Mouse (Mus musculus): Measurements from ENCODE around the gene Dcun1d2. TPM values are rescaled to one million over a fixed set of nuclear protein-coding genes. Genes with fewer than 3 reads are reported as not detected.
A peak's percentile ranks its signal among the peaks of the same experiment; 100 is the strongest.

Dcun1d2 gene
- total RNA-seq, 2 experiments from 2014 or later = 17.6 to 17.9 TPM

DNA sequence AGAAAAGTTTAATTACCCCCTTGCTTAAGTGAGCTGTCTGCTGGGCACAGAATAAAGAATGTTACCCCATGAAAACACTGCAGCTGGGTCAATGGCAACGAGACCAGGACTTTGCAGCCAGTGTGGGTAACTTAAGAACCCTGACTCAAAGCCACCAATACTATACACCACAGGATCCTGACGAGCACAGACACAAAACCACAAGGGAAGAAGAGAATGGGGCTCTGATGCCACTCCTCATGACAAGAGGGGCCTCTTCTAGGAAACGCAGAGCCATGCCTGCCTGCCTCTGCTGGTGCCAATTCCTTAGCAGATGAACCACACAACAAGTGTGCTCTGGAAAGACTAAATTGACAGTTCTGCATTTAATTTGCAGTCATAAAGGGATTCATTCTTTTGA, 24.6 kb downstream of the Dcun1d2 start:
- DNase-seq (ENCODE audit: low spot score in 2 of 2) = no peak

DNA sequence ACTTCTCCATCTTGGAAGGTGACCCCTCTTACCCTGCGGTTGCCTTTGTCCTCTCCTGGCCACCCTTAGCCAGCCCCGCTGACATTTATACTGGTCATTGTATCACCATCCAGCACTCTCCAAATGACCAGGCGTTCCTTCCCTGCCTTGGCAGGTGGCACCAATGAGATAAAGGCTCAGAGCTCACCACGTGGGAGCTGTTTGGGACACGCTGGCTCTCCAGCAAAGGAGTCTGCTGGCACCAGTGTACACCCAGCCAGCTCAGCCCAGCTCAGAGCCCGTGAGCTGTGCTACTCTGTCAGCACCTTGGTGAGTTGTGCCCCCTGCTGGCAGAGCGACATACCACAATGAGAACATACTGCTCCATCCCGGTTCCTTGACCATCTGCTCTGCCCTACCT, 33.9 kb downstream of the Dcun1d2 start, which contains the start of gene Adprhl1:
TSS of gene Adprhl1 (minus strand) at position 144 of the 400 bp plus-strand sequence.
- DNase-seq (ENCODE audit: low spot score in 2 of 2) = peak; percentile 33 to 70

DNA sequence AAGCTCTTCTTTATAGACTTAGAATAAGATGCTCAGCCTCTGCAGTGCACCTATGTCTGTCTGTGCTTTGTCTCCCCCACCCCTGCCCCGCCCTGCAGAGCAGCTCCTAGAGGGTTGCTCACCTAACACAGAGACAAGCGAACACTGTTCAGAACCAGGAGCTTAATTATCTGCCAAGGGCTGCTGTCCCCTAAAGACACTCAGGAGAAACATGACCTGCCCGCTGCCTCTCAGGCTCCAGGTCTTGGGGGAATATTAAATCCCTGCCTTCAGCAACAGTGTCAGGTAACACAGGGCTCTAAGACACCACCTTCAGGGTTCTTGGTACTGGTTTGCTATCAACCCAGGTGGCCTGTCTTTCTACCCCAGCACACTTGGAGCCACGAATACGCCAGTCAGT, 34.5 kb downstream of the Dcun1d2 start:
- DNase-seq (ENCODE audit: low spot score in 2 of 2) = no peak

DNA sequence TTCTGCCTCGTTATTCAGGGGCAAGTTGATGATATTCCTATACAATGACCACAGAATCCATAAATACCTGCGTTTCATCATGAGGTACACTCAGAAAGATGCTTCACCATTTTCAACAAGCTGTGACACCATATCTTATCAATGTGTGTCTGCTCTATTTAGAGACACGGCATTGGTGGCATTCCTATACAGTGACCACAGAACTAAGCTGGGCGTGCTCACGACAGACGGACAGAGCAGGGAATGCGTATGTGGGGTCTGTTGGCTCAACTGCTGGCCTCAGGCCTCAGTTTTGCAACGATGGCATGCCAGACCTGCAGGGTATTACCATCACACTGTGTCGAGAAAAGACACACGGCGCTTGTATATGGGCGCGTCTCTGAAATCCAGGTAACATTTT, 35.1 kb downstream of the Dcun1d2 start:
- DNase-seq (ENCODE audit: low spot score in 2 of 2) = no peak

DNA sequence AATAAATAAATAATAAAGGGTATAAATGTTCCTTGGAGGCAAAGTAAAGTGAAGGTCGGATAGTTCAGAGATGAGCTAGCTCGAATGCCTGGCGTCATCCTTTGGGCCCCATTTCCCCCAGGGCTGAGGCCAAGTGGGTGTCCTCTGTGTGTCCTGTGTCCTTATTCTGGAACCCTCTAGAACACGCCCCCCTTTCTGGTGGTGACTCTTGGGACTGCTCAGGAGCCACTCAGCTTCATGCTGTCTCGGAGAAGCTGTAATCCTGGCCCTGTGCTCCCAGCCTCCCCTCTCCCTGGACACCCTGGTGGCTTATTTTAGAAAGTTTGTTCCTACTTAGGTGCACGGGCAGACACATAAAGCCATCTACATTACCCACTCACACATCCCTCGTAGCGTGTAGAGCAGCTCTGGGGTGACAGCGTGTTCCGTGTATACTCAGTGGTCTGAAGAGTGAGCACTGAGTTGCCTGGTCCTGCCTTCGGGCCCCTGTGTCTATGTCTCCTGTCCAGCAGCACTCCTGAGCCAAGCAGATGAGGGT, 43.5 kb downstream of the Dcun1d2 start:
- DNase-seq (ENCODE audit: low spot score in 2 of 2) = no peak

DNA sequence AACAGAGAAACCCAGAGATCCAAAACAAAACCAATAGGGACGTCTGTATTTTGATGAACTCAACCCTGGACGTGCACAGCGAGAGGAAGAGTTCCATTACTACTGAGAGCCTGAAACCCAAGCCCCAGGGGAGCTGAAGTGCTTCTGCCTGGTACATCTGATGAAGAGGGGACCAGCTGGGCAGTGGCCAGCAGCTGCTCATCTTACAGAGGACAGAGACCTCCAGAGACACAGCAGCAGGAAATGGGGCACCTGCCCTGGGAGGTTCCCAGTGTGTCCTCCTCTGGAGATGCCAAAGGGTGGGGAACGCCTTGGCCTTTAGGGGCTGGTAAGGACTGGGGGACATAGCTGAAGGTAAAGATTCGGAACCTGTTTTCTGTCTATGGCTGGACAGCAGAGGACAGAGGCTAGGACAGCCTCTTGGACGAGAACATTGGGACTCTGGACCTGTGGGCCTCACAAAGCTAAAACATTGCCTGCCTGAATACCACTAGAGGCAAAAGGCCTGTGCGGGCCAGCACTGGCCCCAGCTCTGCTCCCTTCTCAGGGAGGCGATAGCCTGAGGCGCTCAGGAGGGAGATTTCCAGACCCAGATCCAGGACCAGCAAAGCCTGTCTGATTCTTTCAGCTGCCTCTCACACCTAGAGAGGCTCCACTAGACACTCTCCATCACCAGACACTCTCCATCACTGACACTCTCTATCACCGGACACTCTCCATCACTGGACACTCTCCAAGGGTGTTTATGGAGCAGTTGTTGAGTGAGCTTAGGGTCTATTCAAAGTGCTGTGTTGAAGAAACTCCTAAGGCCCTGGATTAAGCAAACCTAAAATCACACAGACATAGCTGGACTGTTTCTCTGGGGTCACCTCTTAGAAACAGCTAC, 44.7 kb downstream of the Dcun1d2 start:
- DNase-seq (ENCODE audit: low spot score in 2 of 2) = no peak

DNA sequence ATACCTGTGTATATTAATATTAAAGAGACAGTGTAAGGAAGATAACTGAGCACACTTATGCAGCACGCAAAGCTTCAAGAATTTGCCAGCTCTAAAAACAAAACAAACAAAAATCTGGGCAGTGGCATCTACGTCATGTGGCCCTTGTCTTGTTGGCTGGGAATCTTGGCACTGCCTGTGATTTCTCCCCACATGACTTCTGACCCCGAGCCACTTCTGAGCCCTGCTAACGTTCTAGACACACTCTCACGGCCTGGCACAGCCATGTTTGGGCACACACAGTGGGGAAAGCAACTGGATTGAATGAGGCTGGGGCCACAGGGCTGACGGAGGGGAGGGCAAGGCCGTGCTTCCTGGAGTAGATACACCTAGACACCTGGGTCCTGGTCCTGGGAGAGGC, 47.2 kb downstream of the Dcun1d2 start:
- DNase-seq (ENCODE audit: low spot score in 2 of 2) = no peak

DNA sequence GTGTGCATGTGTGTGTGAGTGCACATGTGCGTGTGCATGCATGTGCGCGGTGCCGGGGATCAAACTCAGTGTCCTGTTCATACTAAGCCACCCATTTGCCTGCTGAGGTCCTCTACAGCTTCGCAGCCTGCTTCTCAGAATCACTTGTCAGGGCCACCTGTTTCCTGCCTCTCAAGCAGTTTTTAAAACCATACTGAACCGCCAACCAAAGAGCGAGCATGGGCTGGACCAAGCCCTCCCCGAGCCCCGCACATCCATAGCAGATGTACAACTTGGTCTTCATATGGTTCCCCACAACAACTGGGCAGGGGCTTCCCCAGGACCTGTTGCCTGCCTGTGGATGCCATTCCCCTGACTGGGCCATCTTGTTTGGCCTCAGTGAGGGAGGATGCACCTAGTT, 47.9 kb downstream of the Dcun1d2 start:
- DNase-seq (ENCODE audit: low spot score in 2 of 2) = no peak

DNA sequence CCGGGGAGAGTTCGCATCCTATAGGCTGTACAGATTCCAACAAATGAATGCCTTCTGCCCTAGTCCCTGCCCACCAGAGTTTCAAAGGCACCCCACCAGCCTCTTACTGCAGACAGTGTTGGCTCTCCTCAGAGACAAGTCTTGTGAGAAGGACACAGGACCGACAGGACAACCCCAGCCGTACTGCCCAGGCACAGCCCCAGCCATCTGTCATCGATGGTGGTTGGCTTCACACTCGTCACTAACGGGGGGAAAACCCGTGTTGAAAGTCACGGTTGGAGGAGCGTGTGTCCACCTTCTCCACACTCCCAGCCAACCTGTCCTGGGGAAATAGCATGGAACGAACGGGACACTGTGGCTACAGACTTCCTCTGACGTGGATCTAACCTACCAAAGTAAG, 53.1 kb downstream of the Dcun1d2 start:
- no peak for DNase-seq (ENCODE audit: low spot score in 2 of 2)

DNA sequence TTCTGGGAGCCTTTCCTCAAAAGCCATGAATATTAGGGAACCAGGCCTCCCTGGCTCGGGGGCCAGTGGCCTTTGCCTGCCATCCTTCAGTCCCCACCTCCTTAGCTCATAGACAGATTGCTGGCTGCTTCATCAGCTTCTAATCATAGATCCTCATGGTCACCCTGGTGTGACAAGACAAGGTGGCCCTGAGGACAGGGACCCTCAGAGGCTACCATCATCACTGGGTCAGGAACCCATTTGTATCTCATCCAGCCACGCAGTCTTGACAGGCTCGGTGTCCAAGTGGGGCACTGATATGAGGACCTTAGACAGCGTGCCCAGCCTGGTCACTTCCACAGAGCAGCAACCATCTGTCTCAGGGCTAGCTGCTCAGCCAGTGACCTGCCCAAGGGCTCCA, 57.5 kb downstream of the Dcun1d2 start:
- DNase-seq (ENCODE audit: low spot score in 2 of 2) = no peak

DNA sequence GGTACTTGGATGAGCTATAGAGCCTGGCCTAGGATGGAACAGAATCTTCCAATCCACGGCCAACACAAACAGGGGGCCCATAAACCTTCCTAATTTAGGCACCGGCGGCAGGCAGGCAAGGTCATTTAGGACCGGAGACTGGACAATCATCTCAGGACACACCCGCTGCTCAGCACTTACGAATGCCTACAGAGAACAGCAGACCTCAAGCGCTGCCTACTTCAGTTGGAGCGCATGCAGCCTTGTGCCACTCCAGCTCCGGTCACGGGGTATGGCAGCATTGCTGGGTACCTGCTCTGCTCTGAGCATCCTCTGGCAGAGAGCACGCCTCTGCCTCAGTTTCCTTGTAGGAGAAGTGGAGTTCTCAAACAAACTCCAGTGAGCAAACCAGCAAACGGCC, 58.1 kb downstream of the Dcun1d2 start:
- DNase-seq (ENCODE audit: low spot score in 2 of 2) = no peak

DNA sequence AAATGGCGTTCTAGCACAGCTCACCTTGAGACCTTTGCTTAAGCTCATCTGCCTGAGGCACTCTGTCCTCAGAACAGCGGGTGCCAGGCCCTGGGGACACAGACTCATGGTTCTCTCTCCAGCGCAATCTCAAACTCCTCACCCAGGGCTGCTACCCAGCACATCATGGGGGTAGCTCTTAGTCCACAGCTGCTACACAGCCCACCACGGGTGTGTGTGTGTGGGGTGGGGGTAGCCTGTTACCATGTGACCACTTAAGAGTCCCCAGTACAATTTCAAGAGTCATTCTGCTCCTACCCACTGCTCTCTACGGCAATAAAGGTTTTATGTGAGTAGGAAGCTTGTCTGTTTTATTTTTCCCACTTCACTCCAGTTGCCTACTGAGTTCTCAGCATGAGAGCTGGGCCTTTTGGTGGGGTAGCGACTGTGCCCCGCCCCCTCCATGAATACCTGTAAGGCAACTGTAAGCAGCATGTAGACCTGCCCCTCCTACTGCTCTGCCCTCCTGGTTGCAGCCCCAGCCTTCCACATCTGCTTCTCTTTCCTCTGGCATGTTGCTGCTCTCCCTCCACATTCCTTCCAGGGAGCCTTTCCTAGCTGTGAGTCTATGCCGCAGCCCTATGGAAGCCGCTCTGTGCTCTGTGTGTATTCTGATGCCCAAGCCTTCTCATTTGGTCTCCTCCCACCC, 58.9 kb downstream of the Dcun1d2 start:
- no peak for DNase-seq (ENCODE audit: low spot score in 2 of 2)

DNA sequence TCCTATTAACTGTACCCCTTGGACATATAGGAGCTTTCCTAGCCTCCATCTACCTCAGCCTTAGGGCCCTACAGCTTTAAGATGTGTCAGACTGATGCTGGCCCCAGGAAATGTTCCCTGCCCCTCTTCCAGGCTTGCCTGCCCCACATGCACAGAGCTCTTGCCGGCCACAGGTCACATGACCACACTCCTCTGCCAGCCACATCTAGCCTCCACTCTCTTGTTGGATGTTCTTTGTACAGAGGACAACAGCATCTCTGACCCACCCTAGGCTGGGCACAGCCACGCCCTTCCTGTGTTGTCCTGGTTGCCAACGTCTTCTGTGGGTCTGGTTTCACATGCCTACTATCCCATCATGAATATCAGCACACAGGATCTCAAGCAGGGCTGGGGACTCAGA, 60.7 kb downstream of the Dcun1d2 start:
- no peak for DNase-seq (ENCODE audit: low spot score in 2 of 2)

DNA sequence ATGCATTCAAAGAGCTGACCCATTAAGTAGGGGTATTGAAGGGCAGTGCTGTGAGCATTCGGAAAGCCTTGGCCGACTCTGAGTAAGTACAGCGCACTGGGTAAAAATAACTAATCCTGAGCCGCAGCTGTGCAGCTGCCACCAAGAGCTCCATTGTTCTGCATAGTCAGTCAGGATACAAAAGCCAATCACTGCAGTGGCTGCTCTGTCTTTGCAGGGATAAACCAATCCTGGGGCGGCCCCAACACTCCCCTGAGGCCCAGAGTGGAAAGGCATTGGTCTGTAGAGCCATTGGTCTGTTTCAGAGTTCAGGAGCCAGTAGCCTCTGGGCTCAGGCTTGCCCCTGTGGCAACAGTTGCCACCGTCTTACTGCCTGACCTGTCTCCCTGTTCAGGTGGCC, 61.6 kb downstream of the Dcun1d2 start:
- no peak for DNase-seq (ENCODE audit: low spot score in 2 of 2)

DNA sequence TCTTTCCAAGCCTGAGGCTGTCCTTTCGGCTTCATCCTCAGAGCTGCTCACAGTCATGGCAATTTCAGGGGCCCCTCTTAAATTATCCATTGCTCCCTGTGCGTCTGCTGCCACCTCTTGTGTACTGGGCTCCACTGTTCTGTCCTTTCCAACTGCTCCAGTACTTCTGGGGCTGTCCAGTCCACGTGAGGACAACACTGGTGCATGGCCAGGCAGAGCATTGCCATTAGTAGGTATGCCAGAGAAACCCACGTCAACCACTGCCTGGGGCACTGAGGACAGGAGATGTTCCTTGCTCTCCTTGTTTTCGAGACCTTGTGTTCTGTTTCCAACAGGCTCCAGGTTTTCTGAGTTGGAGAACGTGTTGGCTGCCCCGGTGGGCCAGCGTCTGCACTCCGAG, 63.5 kb downstream of the Dcun1d2 start:
- DNase-seq (ENCODE audit: low spot score in 2 of 2) = no peak

DNA sequence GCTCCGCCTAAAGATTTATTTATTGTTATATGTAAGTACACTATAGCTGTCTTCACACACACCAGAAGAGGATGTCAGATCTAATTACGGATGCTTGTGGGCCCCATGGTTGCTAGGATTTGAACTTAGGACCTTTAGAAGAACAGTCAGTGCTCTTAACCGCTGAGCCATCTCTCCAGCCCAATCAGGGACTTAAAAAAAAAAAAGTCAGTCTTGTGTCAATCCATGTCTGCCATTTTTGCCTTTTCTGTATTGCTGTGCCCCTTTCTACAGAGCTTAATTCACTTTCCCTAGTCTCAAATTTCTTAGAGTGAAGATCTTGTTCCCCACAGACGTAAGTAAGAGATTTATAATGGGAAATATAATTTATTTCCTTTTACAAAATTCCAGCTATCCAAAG, 69.5 kb downstream of the Dcun1d2 start:
- no peak for DNase-seq (ENCODE audit: low spot score in 2 of 2)

DNA sequence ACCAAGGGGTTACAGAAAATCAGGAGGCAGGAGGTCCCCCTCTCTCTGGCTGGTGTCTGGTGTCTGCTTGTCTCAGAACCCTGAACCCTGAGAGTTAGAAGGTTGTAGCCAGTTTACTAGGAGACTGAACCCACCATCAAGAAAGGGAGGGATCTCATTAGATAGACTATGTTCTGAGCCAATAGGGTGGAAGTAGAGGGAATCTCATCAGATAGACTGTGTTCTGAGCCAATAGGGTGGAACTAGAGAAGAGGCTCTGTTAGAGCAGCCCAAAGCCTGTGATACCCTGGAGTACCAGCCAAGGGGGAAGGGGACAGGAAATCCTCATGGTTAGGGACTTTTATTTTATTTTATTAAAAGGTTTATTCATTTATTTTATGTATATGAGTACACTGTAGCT, 69.9 kb downstream of the Dcun1d2 start:
- no peak for DNase-seq (ENCODE audit: low spot score in 2 of 2)

DNA sequence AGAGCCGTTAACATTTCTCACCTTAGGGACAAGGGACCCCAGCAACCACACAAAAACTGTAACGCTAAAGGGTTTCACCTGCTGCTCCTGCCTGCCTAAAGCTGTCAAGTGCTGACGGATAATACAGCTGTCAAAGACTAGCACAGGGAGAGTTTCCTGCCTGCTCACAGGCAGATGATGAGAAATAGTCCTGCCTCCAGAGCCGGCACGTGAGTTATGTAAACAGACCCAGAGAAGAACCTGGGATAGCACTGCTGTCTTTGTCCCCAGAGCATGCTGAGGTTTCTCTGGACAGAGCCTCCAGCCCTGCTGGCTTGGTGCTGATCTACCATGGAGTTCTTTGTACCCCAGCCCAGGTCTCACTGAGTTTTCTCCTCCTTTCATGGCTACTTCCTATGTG, 70.8 kb downstream of the Dcun1d2 start:
- DNase-seq (ENCODE audit: low spot score in 2 of 2) = no peak

DNA sequence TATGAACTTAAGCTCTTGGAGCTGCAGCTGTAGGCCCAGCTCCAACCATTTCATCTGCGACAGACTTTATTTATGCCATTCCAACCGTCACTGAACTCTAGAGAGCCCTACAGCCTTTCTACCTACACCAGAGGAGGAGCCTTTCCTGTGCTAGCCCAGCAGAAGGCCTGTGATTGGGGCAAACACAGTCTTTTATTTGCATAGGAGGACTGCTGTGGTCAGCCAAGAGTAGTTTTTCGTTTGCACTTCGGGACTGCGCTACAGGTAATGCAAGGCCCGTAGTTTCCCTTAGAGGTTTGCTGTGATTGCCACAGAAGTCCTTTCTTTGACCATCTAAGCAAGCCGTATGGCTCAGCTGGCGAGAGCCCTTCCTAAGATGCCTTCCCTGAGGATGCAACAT, 71.5 kb downstream of the Dcun1d2 start:
- DNase-seq (ENCODE audit: low spot score in 2 of 2) = no peak

DNA sequence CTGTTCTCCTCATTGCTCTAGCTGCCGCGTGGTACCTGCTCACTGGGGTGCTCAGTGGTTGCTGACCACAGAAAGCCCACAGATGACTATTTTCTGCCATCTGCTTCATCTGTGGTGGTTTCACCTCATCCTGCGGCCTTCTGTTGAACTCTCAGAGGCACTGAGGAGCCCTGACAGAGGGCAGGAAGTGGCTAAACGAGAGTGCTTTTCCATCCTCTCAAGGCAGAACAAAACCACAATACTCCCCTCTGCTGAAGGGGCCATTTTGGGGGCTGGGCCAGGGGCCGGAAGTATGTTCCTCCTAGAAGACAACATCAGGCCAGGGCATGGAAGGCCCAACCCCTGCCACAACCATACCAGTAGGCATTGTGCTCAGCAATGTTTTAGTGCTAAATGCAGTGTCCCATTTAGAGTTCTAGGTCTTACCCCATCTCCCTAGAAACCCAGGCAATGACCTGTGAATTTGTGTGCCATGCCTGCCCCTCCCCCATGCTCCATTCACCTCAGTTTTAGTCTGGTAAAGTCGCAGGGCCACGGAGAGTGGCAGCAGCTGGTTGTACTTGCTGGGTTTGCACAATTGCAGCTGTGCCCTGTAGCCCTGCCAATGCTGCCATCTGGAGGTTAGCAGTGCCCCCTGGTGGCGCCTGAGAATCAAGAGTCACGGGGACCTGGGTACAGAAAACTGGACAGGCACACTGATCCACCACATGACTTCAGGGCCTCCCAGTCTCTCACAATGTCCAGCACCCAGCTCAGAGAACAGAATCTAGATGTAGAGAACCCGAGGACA, 74.3 kb downstream of the Dcun1d2 start:
- DNase-seq (ENCODE audit: low spot score in 2 of 2) = peak; percentile 78 to 80

DNA sequence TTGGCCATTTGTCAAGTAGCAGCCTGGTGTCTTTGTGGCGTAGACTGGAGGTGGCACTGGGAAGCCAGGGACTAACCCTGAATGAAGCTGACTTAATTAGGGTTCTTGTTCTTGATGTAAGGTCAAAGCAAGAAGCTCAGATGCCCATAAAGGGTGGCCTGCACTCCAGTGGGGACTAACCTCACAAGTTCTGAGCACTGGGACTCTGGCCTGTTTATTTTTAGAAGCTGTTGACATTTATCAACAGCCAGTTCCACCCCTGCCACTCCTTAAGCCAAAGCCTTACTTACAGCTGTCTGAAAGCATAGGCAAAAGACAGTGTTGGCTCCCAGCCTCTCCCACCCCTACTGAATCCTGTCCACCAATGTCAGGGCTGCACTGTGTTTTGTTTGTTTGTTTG, 78.2 kb downstream of the Dcun1d2 start:
- DNase-seq (ENCODE audit: low spot score in 2 of 2) = no peak
